Mouse (Mus musculus) T-helper 2 cell (primary cell): ENCODE measurements at regions not wholly inside any gene's neighbourhood (a gene's known extent, or its start where the extent isn't known, plus 50 kb on each side); places are given as distances from the start of the nearest gene placed in this dataset.

ENCODE experiments used
- in situ Hi-C: fragments of 300-600 bp; cut with MboI, MseI; formaldehyde crosslinking; loops from one replicate; pipeline ENCODE4 v1.15.1; 2025; ENCODE audit warnings: high pct_unique_total_duplicates

GRCm38 (mm10) chr15:97620261-97620660, 85.4 kb downstream of the Rpap3 start:
- in situ Hi-C loops: no loop called here

- in situ Hi-C loops: no loop called here
Measured at GRCm38 (mm10) chr15:97619764-97620163, 85.9 kb downstream of the Rpap3 start.

- in situ Hi-C loops: no loop called here
Measured at GRCm38 (mm10) chr15:97612325-97612724, 93.3 kb downstream of the Rpap3 start.

- in situ Hi-C loops: no loop called here
Measured at GRCm38 (mm10) chr15:97610767-97611166, 94.9 kb downstream of the Rpap3 start.

- in situ Hi-C loops: no loop called here
Measured at GRCm38 (mm10) chr15:97609496-97609895, 96.1 kb downstream of the Rpap3 start.

- in situ Hi-C loops: no loop called here
Measured at GRCm38 (mm10) chr15:97608651-97609050, 97.0 kb downstream of the Rpap3 start.

- in situ Hi-C loops: no loop called here
Measured at GRCm38 (mm10) chr15:97607617-97608206, 97.9 kb downstream of the Rpap3 start.

GRCm38 (mm10) chr15:97606630-97607381, 98.8 kb downstream of the Rpap3 start:
- in situ Hi-C loops: no loop called here

GRCm38 (mm10) chr15:97606232-97606629, 99.4 kb downstream of the Rpap3 start:
- in situ Hi-C loops: no loop called here

GRCm38 (mm10) chr15:97605791-97606190, 99.8 kb downstream of the Rpap3 start:
- in situ Hi-C loops: no loop called here

- in situ Hi-C loops: no loop called here
Measured at GRCm38 (mm10) chr15:97603492-97603891, 102.1 kb downstream of the Rpap3 start.

- in situ Hi-C loops: no loop called here
Measured at GRCm38 (mm10) chr15:97598270-97598669, 107.4 kb downstream of the Rpap3 start.

GRCm38 (mm10) chr15:97596514-97597081, 109.0 kb downstream of the Rpap3 start:
- in situ Hi-C loops: no loop called here

GRCm38 (mm10) chr15:97595284-97595796, 110.3 kb downstream of the Rpap3 start:
- in situ Hi-C loops: no loop called here

- in situ Hi-C loops: no loop called here
Measured at GRCm38 (mm10) chr15:97593781-97594600, 111.6 kb downstream of the Rpap3 start.

- in situ Hi-C loops: no loop called here
Measured at GRCm38 (mm10) chr15:97592786-97593185, 112.8 kb downstream of the Rpap3 start.

- in situ Hi-C loops: no loop called here
Measured at GRCm38 (mm10) chr15:97591406-97591805, 114.2 kb downstream of the Rpap3 start.

GRCm38 (mm10) chr15:97590732-97591292, 114.8 kb downstream of the Rpap3 start:
- in situ Hi-C loops: no loop called here

- in situ Hi-C loops: no loop called here
Measured at GRCm38 (mm10) chr15:97587571-97588205, 117.9 kb downstream of the Rpap3 start.

GRCm38 (mm10) chr15:97581724-97582154, 123.9 kb downstream of the Rpap3 start:
- in situ Hi-C loops: loop anchor here (5.0 kb wide), 1 partner anchor 344 kb away; no protein-coding TSS in a partner anchor

GRCm38 (mm10) chr15:97580726-97581125, 124.9 kb downstream of the Rpap3 start:
- in situ Hi-C loops: loop anchor here (5.0 kb wide), 1 partner anchor 343 kb away; no protein-coding TSS in a partner anchor
